Mouse (Mus musculus): ENCODE measurements around the gene Chrm1. TPM values are rescaled to one million over a fixed set of nuclear protein-coding genes. Genes with fewer than 3 reads are reported as not detected.
"Not testable (repeated sequence)": the region's sequence is repeated elsewhere in the genome, so short reads cannot be mapped to it uniquely, and the experiment has no call there.

The Chrm1 gene
- polyA plus RNA-seq, 1 experiment from 2014 or later, result 0.04 TPM

DNA sequence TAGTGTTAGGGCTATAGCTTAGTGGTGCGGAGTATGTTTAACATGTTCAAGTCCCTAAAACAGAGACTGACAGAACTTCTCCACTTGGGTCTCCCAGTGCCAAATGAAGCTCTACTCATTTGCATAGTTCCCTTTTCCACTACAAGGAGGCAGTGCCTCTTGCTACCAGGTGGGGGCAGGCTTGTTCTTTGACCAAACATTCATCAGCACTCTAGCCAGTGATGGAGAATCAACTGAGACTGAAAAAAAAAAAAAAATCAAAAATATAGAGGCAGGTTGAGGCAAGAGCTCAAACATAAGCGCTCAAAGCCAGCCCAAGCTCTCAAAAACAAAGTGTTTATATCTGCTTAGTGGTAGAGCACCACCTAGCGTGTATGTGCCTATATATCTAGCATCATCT, 54.8 kb downstream of the Chrm1 start:
- Histone ChIP-seq H3K36me3 (ENCODE audit: control insufficient read depth, insufficient read depth, low read length) (no peaks in the 10 kb centered on the region), H3K4me3 (ENCODE audit: low read depth, low read length) (no peak overlapping the region), H3K9me3 (ENCODE audit: control insufficient read depth, low read length) (no peaks in the 10 kb centered on the region), H3K4me2 (no peak overlapping the region), H3K4me1 (ENCODE audit: control insufficient read depth, insufficient read depth, low read length) (peaks cover 10% of the 10 kb centered on the region), H3K27me3 (ENCODE audit: control insufficient read depth, insufficient read depth, low read length) (no peaks in the 10 kb centered on the region), H3K27ac (ENCODE audit: low read depth, low read length) (no peak overlapping the region), H3K9ac (ENCODE audit: low read length) (no peak overlapping the region)
- 76% methylated on average over 3 of the region's 3 CpGs for WGBS
- DNase-seq (ENCODE audit: low spot score, missing footprints), result peak; percentile 87
- ATAC-seq (ENCODE audit: low FRiP score), result no peak

DNA sequence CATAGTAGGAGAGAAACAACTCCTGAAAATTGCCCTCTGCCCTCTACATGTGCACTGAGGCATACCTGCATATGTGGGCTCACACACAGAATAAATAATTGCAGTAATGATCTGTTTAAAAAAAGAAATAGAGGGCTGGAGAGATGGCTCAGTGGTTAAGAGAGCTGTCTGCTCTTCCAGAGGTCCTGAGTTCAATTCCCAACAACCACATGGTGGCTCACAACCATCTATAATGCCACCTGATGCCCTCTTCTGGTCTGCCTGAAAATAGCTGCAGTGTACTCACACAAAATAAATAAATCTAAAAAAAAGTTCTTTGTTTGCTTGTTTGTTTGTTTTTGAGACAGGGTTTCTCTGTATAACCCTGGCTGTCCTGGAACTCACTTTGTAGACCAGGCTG, 55.4 kb downstream of the Chrm1 start:
- H3K9me3 ChIP-seq (ENCODE audit: control insufficient read depth, low read length); H3K4me3 ChIP-seq (ENCODE audit: low read depth, low read length); H3K4me2 ChIP-seq; H3K27ac ChIP-seq (ENCODE audit: low read depth, low read length); ATAC-seq (ENCODE audit: low FRiP score); DNase-seq (ENCODE audit: low spot score, missing footprints); H3K4me1 ChIP-seq (ENCODE audit: control insufficient read depth, insufficient read depth, low read length); H3K9ac ChIP-seq (ENCODE audit: low read length); H3K27me3 ChIP-seq (ENCODE audit: control insufficient read depth, insufficient read depth, low read length); H3K36me3 ChIP-seq (ENCODE audit: control insufficient read depth, insufficient read depth, low read length): not testable (repeated sequence)

DNA sequence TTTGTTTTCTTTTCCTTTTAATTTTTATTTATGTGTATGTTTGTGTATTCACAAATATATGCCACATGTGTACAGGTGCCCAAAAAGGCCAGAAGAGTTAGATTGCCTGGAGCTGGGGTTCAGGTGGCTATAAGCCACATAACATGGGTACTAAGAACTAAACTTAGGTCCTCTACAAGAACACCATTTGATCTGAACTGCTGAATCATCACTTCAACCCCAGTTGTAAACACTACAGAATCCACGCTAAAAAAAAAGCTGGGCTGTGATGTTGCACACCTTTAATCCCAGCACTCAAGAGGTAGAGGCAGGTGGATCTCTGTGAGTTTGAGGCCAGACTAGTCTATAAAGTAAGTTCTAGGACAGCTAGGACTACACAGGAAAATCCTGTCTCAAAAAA, 57.8 kb downstream of the Chrm1 start:
- peaks cover 8% of the 10 kb centered on the region for H3K36me3 ChIP-seq (ENCODE audit: control insufficient read depth, insufficient read depth, low read length)
- no peaks in the 10 kb centered on the region for H3K27me3 ChIP-seq (ENCODE audit: control insufficient read depth, insufficient read depth, low read length)
- ATAC-seq (ENCODE audit: low FRiP score), result no peak
- peaks cover 14% of the 10 kb centered on the region for H3K4me1 ChIP-seq (ENCODE audit: control insufficient read depth, insufficient read depth, low read length)
- peak; percentile 31 for DNase-seq (ENCODE audit: low spot score, missing footprints)
- H3K27ac ChIP-seq (ENCODE audit: low read depth, low read length), result no peak overlapping the region
- H3K9ac ChIP-seq (ENCODE audit: low read length), result no peak overlapping the region
- H3K9me3 ChIP-seq (ENCODE audit: control insufficient read depth, low read length), result no peaks in the 10 kb centered on the region
- H3K4me2 ChIP-seq, result 0 out of 2 replicates have a peak overlapping the region, but pooled peaks have one; percentile 67
- 0 out of 2 replicates have a peak overlapping the region, but pooled peaks have one; percentile 90 for H3K4me3 ChIP-seq (ENCODE audit: low read depth, low read length)
- WGBS, result 88% methylated on average over 1 of the region's 1 CpGs

DNA sequence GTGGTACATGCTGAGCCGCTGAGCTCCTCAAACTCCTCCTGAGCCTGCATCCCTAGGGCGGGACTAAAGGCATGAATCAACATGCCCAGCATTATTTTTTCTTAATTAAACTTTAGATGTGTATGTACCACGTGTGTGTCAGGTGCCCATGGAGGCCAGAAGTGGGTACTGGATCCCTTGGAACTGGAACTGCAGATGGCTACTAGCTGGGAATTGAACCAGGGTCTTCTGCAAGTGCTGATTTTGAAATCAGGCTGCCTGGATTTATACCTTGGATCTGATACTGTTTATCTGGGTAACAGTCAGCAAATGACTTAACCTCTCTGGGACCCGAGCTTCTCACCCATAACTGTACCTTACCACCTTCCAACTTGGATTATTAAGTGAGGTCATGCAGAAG, 58.4 kb downstream of the Chrm1 start:
- DNase-seq (ENCODE audit: low spot score, missing footprints) (peak; percentile 73), ATAC-seq (ENCODE audit: low FRiP score) (no peak)
- H3K9me3 ChIP-seq (ENCODE audit: control insufficient read depth, low read length), result no peaks in the 10 kb centered on the region
- peaks cover 8% of the 10 kb centered on the region for H3K36me3 ChIP-seq (ENCODE audit: control insufficient read depth, insufficient read depth, low read length)
- H3K4me2 ChIP-seq, result peak overlapping the region; percentile 67
- no peaks in the 10 kb centered on the region for H3K27me3 ChIP-seq (ENCODE audit: control insufficient read depth, insufficient read depth, low read length)
- no peak overlapping the region for H3K27ac ChIP-seq (ENCODE audit: low read depth, low read length)
- peaks cover 14% of the 10 kb centered on the region for H3K4me1 ChIP-seq (ENCODE audit: control insufficient read depth, insufficient read depth, low read length)
- H3K9ac ChIP-seq (ENCODE audit: low read length), result peak overlapping the region; percentile 99
- H3K4me3 ChIP-seq (ENCODE audit: low read depth, low read length), result peak overlapping the region; percentile 90
- WGBS, result 63% methylated on average over 4 of the region's 4 CpGs

DNA sequence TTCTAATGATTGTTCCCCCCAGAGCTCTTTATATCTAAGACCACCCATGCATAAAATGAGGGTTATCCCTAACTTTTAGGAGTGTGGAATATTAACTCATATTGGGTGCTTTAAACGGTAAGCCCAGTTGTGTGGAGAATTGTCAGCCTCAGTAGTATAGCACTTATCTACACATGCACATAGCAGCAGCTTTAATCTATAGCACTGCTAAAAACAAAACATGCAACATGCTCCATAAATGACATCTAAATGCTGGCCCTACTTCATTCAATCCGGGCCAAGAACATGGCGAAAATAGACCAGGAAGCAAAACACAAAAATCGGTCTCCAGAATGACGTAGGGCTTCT, 58.9 kb downstream of the Chrm1 start:
- Histone ChIP-seq H3K4me3 (ENCODE audit: low read depth, low read length) (peak overlapping the region; percentile 90), H3K9ac (ENCODE audit: low read length) (peak overlapping the region; percentile 99), H3K36me3 (ENCODE audit: control insufficient read depth, insufficient read depth, low read length) (peaks cover 8% of the 10 kb centered on the region), H3K27ac (ENCODE audit: low read depth, low read length) (peak overlapping the region; percentile 80), H3K27me3 (ENCODE audit: control insufficient read depth, insufficient read depth, low read length) (no peaks in the 10 kb centered on the region), H3K9me3 (ENCODE audit: control insufficient read depth, low read length) (no peaks in the 10 kb centered on the region), H3K4me2 (peak overlapping the region; percentile 67), H3K4me1 (ENCODE audit: control insufficient read depth, insufficient read depth, low read length) (peaks cover 14% of the 10 kb centered on the region)
- no peak for DNase-seq (ENCODE audit: low spot score, missing footprints)
- peak; percentile 6 for ATAC-seq (ENCODE audit: low FRiP score)
- 1% methylated on average over 5 of the region's 5 CpGs for WGBS

DNA sequence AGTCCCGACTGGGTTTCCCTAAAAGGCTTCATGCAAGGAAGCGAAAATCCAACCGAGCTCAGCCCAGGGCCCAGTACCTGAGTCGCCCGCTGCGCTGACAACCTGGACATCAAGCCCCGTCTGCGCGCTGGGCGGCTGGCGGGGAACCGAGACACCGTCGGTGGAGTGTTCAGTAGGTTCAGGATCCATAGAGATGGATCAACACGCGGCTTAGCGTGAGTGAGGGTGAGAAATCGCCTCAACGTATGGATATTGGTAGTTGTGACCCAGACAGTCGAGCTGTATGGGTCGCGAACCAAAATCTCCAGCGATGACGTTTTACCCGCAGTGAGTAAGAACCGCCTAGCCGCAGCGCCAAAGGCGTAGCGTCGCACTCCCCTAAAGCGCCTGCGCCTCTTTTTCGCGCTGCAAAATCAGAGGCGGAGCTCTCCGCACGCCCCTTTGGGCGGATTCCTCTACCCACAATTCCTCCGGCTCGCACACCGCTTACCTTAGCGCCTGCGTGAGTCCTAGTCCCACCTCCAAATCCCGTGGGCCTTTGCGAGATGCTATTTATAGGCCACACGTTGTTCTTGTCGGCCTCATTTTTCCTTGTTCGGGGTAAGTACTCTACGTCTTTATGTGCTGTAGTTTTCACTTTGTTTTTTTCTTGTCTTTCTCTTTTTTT, 59.5 kb downstream of the Chrm1 start, which contains the start of gene Slc3a2:
TSS of gene Slc3a2 (minus strand) at position 463 of the 667 bp plus-strand sequence.
- Histone ChIP-seq H3K9me3 (ENCODE audit: control insufficient read depth, low read length) (no peaks in the 10 kb centered on the region), H3K27me3 (ENCODE audit: control insufficient read depth, insufficient read depth, low read length) (no peaks in the 10 kb centered on the region), H3K9ac (ENCODE audit: low read length) (peak within 1 kb of the TSS; percentile 99), H3K4me2 (peak within 1 kb of the TSS; percentile 67), H3K27ac (ENCODE audit: low read depth, low read length) (peak within 1 kb of the TSS; percentile 82), H3K4me3 (ENCODE audit: low read depth, low read length) (peak within 1 kb of the TSS; percentile 90), H3K4me1 (ENCODE audit: control insufficient read depth, insufficient read depth, low read length) (peaks cover 14% of the 10 kb centered on the region), H3K36me3 (ENCODE audit: control insufficient read depth, insufficient read depth, low read length) (peaks cover 8% of the 10 kb centered on the region)
- ATAC-seq (ENCODE audit: low FRiP score) (peak; percentile 95), DNase-seq (ENCODE audit: low spot score, missing footprints) (peak; percentile 99)
- WGBS, result under 1% methylated on average over 50 of the region's 50 CpGs

GRCm38 (mm10) chr19:8723574-8724346, 60.2 kb downstream of the Chrm1 start:
- peak overlapping the region; percentile 82 for H3K27ac ChIP-seq (ENCODE audit: low read depth, low read length)
- peaks cover 14% of the 10 kb centered on the region for H3K4me1 ChIP-seq (ENCODE audit: control insufficient read depth, insufficient read depth, low read length)
- H3K9ac ChIP-seq (ENCODE audit: low read length), result peak overlapping the region; percentile 99
- peaks cover 8% of the 10 kb centered on the region for H3K36me3 ChIP-seq (ENCODE audit: control insufficient read depth, insufficient read depth, low read length)
- H3K9me3 ChIP-seq (ENCODE audit: control insufficient read depth, low read length), result no peaks in the 10 kb centered on the region
- peak; percentile 91 for DNase-seq (ENCODE audit: low spot score, missing footprints)
- H3K4me2 ChIP-seq, result peak overlapping the region; percentile 67
- H3K27me3 ChIP-seq (ENCODE audit: control insufficient read depth, insufficient read depth, low read length), result no peaks in the 10 kb centered on the region
- peak overlapping the region; percentile 90 for H3K4me3 ChIP-seq (ENCODE audit: low read depth, low read length)
- ATAC-seq (ENCODE audit: low FRiP score), result no peak
- under 1% methylated on average over 20 of the region's 20 CpGs for WGBS

- H3K9me3 ChIP-seq (ENCODE audit: control insufficient read depth, low read length), result no peaks in the 10 kb centered on the region
- peaks cover 14% of the 10 kb centered on the region for H3K4me1 ChIP-seq (ENCODE audit: control insufficient read depth, insufficient read depth, low read length)
- H3K36me3 ChIP-seq (ENCODE audit: control insufficient read depth, insufficient read depth, low read length), result peaks cover 8% of the 10 kb centered on the region
- DNase-seq (ENCODE audit: low spot score, missing footprints) (no peak), ATAC-seq (ENCODE audit: low FRiP score) (no peak)
- peak overlapping the region; percentile 99 for H3K9ac ChIP-seq (ENCODE audit: low read length)
- H3K4me3 ChIP-seq (ENCODE audit: low read depth, low read length), result peak overlapping the region; percentile 90
- H3K4me2 ChIP-seq, result peak overlapping the region; percentile 67
- no peaks in the 10 kb centered on the region for H3K27me3 ChIP-seq (ENCODE audit: control insufficient read depth, insufficient read depth, low read length)
- 5% methylated on average over 2 of the region's 2 CpGs for WGBS
- peak overlapping the region; percentile 82 for H3K27ac ChIP-seq (ENCODE audit: low read depth, low read length)
Observed at GRCm38 (mm10) chr19:8724392-8724791, 60.8 kb downstream of the Chrm1 start.

GRCm38 (mm10) chr19:8725081-8725613, 61.6 kb downstream of the Chrm1 start:
- peak overlapping the region; percentile 90 for H3K4me3 ChIP-seq (ENCODE audit: low read depth, low read length)
- DNase-seq (ENCODE audit: low spot score, missing footprints), result peak; percentile 80
- no peaks in the 10 kb centered on the region for H3K9me3 ChIP-seq (ENCODE audit: control insufficient read depth, low read length)
- ATAC-seq (ENCODE audit: low FRiP score), result no peak
- H3K9ac ChIP-seq (ENCODE audit: low read length), result peak overlapping the region; percentile 99; the same call in 1 of the 2 replicates
- WGBS, result 55% methylated on average over 4 of the region's 4 CpGs
- H3K4me1 ChIP-seq (ENCODE audit: control insufficient read depth, insufficient read depth, low read length), result peaks cover 14% of the 10 kb centered on the region
- H3K36me3 ChIP-seq (ENCODE audit: control insufficient read depth, insufficient read depth, low read length), result peaks cover 8% of the 10 kb centered on the region
- H3K4me2 ChIP-seq, result peak overlapping the region; percentile 67
- no peaks in the 10 kb centered on the region for H3K27me3 ChIP-seq (ENCODE audit: control insufficient read depth, insufficient read depth, low read length)
- H3K27ac ChIP-seq (ENCODE audit: low read depth, low read length), result no peak overlapping the region

All from midbrain, embryonic 11.5 days (tissue).